Mouse (Mus musculus) hindbrain, embryonic 16.5 days (tissue): ENCODE data around the gene Il15ra. TPM values are rescaled to one million over a fixed set of nuclear protein-coding genes. Genes with fewer than 3 reads are reported as not detected.

Experiments used
- ATAC-seq: fragments of 200-750 bp; cut with Nextera tagmentation; 2 replicates; pipeline ENCODE4 v1.8.0; 2017; ENCODE audit warnings: moderate TSS enrichment, moderate library complexity
- H3K27ac ChIP-seq: fragments of 300-500 bp; sonication (generic); 2 replicates; pipeline ENCODE4 v1.5.1; 2014; ENCODE audit warnings: low read depth, mild to moderate bottlenecking, control low read depth, low read length, moderate library complexity
- H3K27me3 ChIP-seq: fragments of 300-500 bp; sonication (generic); replicated peaks from 2 replicates; pipeline ENCODE4 v1.6.1; 2014; ENCODE audit warnings: low read length; ENCODE audit not compliant: control insufficient read depth, insufficient read depth
- H3K36me3 ChIP-seq: fragments of 300-500 bp; sonication (generic); 2 replicates; pipeline ENCODE4 v1.6.1; 2014; ENCODE audit warnings: mild to moderate bottlenecking, low read length, moderate library complexity, mixed read lengths; ENCODE audit not compliant: control insufficient read depth, insufficient read depth
- H3K4me1 ChIP-seq: fragments of 300-500 bp; sonication (generic); 2 replicates; pipeline ENCODE4 v1.6.1; 2014; ENCODE audit warnings: low read depth, low read length; ENCODE audit not compliant: control insufficient read depth, insufficient read depth
- H3K4me2 ChIP-seq: fragments of 300-500 bp; sonication (generic); 2 replicates; pipeline ENCODE4 v1.6.1; 2014; ENCODE audit warnings: mild to moderate bottlenecking, low read length, control low read depth, moderate library complexity
- H3K4me3 ChIP-seq: fragments of 300-500 bp; sonication (generic); 2 replicates; pipeline ENCODE4 v1.5.1; 2014; ENCODE audit warnings: mild to moderate bottlenecking, low read length, control low read depth, moderate library complexity
- H3K9ac ChIP-seq: fragments of 300-500 bp; sonication (generic); 2 replicates; pipeline ENCODE4 v1.6.1; 2014; ENCODE audit warnings: low read depth, mild to moderate bottlenecking, control low read depth, low read length, moderate library complexity
- H3K9me3 ChIP-seq: fragments of 300-500 bp; sonication (generic); 2 replicates; pipeline ENCODE4 v1.6.1; 2014; ENCODE audit warnings: mild to moderate bottlenecking, low read length, moderate library complexity; ENCODE audit not compliant: control insufficient read depth
- WGBS: fragments of 180-500 bp; shearing (Covaris S2); extraction: QIAGEN DNeasy Blood & Tissue Kit; methylation state at CpG from one replicate; pipeline ENCODE4 v1.1.7; 2014; 5-methylcytosine and 5-hydroxymethylcytosine counted together
- polyA plus RNA-seq: library from polyadenylated mRNA; unstranded; fragments of >200 nt; fragmentation: Nextera tagmentation; extraction: Ambion mirVana; gene quantifications from 2 replicates; pipeline ENCODE4 v1.2.1, GENCODE M21; 2015

Il15ra gene
- polyA plus RNA-seq, 1 experiment from 2014 or later: 1.2 TPM

DNA sequence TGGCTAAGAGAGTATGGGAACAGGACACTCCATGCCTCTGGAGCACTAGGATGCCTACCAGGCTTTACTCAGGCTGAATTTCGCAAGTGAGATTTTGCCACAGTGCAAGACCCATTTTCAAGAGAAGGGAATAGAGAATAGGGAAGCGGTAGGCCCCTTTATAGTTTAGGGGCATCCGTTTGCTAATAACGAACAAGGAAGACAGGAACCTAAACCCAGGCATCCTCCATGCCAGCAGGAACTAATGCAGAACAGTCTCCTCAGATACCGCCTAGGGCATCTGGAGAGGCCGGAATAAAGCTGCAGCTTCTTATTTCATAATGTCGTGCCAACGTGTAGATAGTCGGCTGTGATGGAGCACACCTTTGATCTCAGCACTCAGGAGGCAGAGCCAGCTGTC, 17.5 kb downstream of the Il15ra start:
- H3K9ac ChIP-seq: no peak overlapping the region
- H3K4me2 ChIP-seq: no peak overlapping the region
- H3K4me3 ChIP-seq: no peak overlapping the region
- H3K36me3 ChIP-seq: no peaks in the 10 kb centered on the region
- no peaks in the 10 kb centered on the region for H3K4me1 ChIP-seq
- H3K27me3 ChIP-seq: no peaks in the 10 kb centered on the region
- H3K9me3 ChIP-seq: no peaks in the 10 kb centered on the region
- WGBS: 91% methylated on average over 9 of the region's 9 CpGs
- ATAC-seq: no peak
- H3K27ac ChIP-seq: no peak overlapping the region

DNA sequence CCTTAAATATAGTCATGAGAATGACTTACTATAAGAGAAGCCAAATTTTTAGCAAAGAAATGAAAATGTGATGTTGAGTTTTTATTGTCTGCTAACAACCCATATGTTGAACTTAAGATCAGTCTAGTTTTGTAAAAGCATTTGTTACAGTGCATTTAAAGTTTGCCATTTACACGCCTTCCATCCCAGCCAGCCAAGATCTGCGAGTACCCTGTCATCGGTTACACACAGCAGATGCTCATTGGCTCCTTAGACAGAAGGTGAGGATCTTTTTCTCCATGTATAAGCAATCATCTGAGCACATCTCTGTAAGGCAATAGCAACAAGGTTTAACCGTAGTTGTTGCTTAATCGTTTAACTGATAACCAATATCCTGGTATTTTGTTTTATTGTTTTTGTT, 22.5 kb downstream of the Il15ra start:
- no peaks in the 10 kb centered on the region for H3K36me3 ChIP-seq
- no peak overlapping the region for H3K4me3 ChIP-seq
- ATAC-seq: no peak
- H3K27ac ChIP-seq: no peak overlapping the region
- no peak overlapping the region for H3K4me2 ChIP-seq
- no peak overlapping the region for H3K9ac ChIP-seq
- no peaks in the 10 kb centered on the region for H3K9me3 ChIP-seq
- H3K4me1 ChIP-seq: no peaks in the 10 kb centered on the region
- H3K27me3 ChIP-seq: no peaks in the 10 kb centered on the region
- 93% methylated on average over 5 of the region's 5 CpGs for WGBS

DNA sequence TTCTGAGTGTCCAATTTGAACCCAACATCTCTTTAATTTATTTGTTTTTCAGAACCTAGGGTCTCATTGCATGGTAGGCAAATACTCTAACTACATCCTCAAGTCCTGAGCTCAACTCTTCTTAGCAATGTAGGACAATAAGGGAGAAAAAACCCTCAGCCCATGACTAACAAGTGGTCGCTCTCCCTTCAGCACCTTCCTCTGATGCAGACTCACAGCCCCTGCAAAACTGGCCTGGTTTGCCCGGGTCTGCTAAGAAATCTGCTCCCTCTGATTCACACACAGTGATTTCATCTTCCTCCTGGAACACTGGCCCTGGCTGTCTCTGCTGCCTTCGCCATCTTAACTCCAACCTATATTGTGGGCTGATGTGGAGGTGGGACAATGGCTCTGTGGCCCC, 24.0 kb downstream of the Il15ra start:
- Histone ChIP-seq H3K9ac (no peak overlapping the region), H3K9me3 (no peaks in the 10 kb centered on the region), H3K27ac (no peak overlapping the region), H3K4me1 (no peaks in the 10 kb centered on the region), H3K36me3 (no peaks in the 10 kb centered on the region), H3K4me2 (no peak overlapping the region), H3K4me3 (no peak overlapping the region), H3K27me3 (no peaks in the 10 kb centered on the region)
- 71% methylated on average over 3 of the region's 3 CpGs for WGBS
- no peak for ATAC-seq

DNA sequence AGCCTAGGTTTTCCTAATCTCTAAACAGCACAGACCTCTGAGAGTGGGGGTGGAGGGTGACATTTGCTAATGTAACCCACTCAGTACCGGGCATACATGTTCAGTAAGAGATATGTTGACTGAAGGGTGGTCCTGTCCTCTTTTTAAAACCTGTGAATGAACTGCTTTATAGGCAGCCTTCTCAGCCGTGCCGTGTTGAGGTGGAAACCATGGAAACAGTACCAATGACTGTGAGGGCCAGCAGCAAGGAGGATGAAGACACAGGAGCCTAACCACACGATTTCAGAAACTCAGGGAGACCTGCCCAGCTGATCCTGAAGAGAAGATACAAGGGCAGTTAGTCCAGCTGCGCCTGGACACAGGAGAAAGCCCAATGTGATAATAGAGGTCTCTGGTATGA, 27.9 kb downstream of the Il15ra start:
- 56% methylated on average over 5 of the region's 5 CpGs for WGBS
- Histone ChIP-seq H3K9ac (no peak overlapping the region), H3K4me3 (no peak overlapping the region), H3K27ac (no peak overlapping the region), H3K9me3 (no peaks in the 10 kb centered on the region), H3K4me1 (no peaks in the 10 kb centered on the region), H3K36me3 (no peaks in the 10 kb centered on the region), H3K27me3 (no peaks in the 10 kb centered on the region), H3K4me2 (no peak overlapping the region)
- peak; percentile 45; the same call in 1 of the 2 replicates for ATAC-seq

DNA sequence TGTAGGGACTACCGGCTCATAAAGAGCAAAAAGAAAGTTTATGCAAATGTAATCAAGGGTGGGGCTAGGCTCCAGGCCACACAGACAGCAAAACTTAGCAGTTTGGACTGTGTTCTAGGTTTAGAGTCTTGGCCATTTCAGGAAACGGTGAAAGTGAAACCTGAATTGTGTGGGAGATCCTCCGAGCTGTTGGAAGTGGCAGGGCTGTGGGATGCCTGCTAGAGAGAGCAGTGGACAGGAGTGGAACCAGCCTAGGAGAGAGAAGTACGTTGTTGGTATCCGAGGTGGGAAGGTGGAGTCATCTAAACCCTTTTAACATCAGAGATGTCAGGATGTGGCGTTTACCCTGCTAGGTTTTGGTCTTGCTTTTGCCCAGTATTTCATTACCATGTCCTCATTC, 30.8 kb downstream of the Il15ra start:
- no peak for ATAC-seq
- Histone ChIP-seq H3K4me3 (no peak overlapping the region), H3K4me1 (no peaks in the 10 kb centered on the region), H3K36me3 (peaks cover 8% of the 10 kb centered on the region), H3K4me2 (no peak overlapping the region), H3K9me3 (no peaks in the 10 kb centered on the region), H3K9ac (no peak overlapping the region), H3K27ac (no peak overlapping the region), H3K27me3 (no peaks in the 10 kb centered on the region)
- WGBS: 92% methylated on average over 6 of the region's 6 CpGs

DNA sequence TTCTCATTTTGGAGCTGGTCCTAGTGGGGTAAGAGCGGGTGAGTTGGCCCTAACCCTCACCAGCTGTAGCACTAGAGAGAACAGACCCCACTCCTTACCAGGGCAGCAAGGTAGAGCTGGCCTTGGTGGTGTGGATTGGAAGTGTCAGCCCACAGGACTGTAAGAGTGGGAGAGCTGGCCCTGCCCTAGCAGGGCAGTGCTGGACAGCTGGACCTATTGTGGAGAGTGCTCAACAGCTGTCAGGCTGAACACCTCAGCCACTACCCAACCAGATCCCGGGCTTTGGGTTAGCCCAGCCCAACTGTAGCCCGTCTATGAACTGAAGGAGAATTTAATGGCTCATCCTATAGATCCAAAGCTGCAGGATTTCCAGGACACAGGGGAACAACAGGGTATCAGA, 33.7 kb downstream of the Il15ra start:
- WGBS: 92% methylated on average over 3 of the region's 3 CpGs
- Histone ChIP-seq H3K4me2 (no peak overlapping the region), H3K36me3 (peaks cover 31% of the 10 kb centered on the region), H3K4me3 (no peak overlapping the region), H3K27ac (no peak overlapping the region), H3K27me3 (no peaks in the 10 kb centered on the region), H3K9me3 (no peaks in the 10 kb centered on the region), H3K4me1 (no peaks in the 10 kb centered on the region), H3K9ac (no peak overlapping the region)
- ATAC-seq: peak; percentile 46

DNA sequence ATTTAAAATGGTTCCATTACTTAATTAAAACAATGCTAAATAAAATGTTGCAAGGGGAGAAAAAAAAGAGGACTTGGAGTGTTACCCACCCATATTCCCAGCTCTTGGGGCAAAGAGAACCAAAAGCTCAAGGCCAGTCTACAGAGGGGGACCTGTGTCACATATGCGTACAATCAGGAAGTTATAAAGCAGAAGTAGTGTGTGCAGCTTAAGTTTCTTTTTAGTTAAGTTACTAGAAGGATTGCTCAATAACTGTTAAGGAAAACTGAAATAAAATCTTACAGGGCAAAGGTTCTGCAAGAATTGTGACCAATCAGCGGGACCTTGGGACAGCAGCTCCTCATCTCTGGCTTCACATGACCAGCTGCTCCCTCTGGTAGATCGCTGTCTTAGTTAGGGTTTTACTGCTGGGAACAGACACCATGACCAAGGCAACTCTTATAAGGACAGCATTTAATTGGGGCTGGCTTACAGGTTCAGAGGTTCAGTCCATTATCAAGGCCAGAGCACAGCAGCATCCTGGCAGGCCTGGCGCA, 34.5 kb downstream of the Il15ra start:
- Histone ChIP-seq H3K36me3 (peaks cover 31% of the 10 kb centered on the region), H3K4me2 (no peak overlapping the region), H3K9me3 (no peaks in the 10 kb centered on the region), H3K4me1 (no peaks in the 10 kb centered on the region), H3K27ac (no peak overlapping the region), H3K4me3 (no peak overlapping the region), H3K27me3 (no peaks in the 10 kb centered on the region), H3K9ac (no peak overlapping the region)
- WGBS: 97% methylated on average over 4 of the region's 4 CpGs
- no peak for ATAC-seq

DNA sequence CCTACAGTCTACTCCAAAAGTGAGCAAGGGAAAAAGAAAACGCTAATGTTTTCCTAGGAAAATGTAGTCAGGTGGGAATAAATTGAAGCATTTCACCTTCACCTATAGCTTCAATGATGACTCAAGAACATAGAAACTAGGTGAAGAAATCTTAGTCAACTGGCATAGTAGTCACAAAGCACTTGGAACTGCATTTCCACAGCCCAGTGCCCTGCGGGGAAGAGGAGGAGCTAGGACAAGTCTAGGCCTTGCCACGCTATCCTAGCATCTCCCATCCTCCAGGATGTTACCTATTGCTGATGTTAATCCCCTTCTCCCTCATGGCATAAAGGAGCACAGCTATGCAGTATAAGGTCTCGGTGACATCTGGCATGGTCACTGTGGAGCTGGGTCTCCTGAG, 57.5 kb downstream of the Il15ra start:
- H3K27me3 ChIP-seq: no peaks in the 10 kb centered on the region
- no peak overlapping the region for H3K4me3 ChIP-seq
- H3K27ac ChIP-seq: no peak overlapping the region
- no peak overlapping the region for H3K9ac ChIP-seq
- WGBS: 92% methylated on average over 4 of the region's 4 CpGs
- H3K4me1 ChIP-seq: no peaks in the 10 kb centered on the region
- H3K4me2 ChIP-seq: no peak overlapping the region
- H3K9me3 ChIP-seq: no peaks in the 10 kb centered on the region
- H3K36me3 ChIP-seq: peaks cover 68% of the 10 kb centered on the region
- ATAC-seq: no peak

DNA sequence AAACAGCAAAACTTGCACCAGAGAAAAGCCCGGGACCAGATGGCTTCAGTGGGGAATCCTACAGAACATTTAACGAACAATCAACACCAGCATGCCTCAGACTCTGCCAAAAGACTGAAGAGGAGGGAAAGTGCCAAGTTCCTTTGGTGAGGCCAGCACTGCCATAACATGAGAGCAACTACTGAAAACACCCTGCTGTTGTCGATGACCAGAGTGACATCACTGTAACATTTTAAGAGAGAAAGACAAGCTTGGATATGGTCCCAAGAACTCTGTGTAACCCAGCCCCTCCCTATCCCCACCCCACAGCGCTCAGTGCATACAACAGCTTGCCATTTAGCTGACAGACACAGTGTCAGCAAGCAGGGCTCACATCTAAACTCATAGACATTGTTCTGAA, 60.6 kb downstream of the Il15ra start:
- no peak overlapping the region for H3K27ac ChIP-seq
- no peak overlapping the region for H3K9ac ChIP-seq
- H3K4me2 ChIP-seq: no peak overlapping the region
- H3K9me3 ChIP-seq: no peaks in the 10 kb centered on the region
- H3K4me3 ChIP-seq: no peak overlapping the region
- peaks cover 53% of the 10 kb centered on the region for H3K36me3 ChIP-seq
- WGBS: 59% methylated on average over 4 of the region's 4 CpGs
- H3K27me3 ChIP-seq: no peaks in the 10 kb centered on the region
- no peaks in the 10 kb centered on the region for H3K4me1 ChIP-seq
- peak; percentile 83 for ATAC-seq
